Mouse (Mus musculus) right cerebral cortex, postnatal 25 days (tissue): Measurements from ENCODE around the gene Lrrtm3.
A peak's percentile ranks its signal among the peaks of the same experiment; 100 is the strongest.

Source experiments
- DNase-seq: peaks from one replicate; pipeline ENCODE4 v3.0.0; 2022

Lrrtm3 gene

GRCm38 (mm10) chr10:64089680-64090460, at the start of gene Lrrtm3:
Gene Lrrtm3 (minus strand): TSS chr10:64090277.
- peak; percentile 85 for DNase-seq

- no peak for DNase-seq
Measured at GRCm38 (mm10) chr10:64135481-64135880, 45.4 kb upstream of the Lrrtm3 start.

- DNase-seq, result no peak
Measured at GRCm38 (mm10) chr10:64133461-64133860, 43.4 kb upstream of the Lrrtm3 start.

- no peak for DNase-seq
Measured at GRCm38 (mm10) chr10:64130397-64131150, 40.5 kb upstream of the Lrrtm3 start.

GRCm38 (mm10) chr10:64118833-64119232, 28.8 kb upstream of the Lrrtm3 start:
- DNase-seq, result no peak

- no peak for DNase-seq
Measured at GRCm38 (mm10) chr10:64115246-64115645, 25.2 kb upstream of the Lrrtm3 start.

GRCm38 (mm10) chr10:64096532-64096931, 6.5 kb upstream of the Lrrtm3 start:
- DNase-seq, result no peak

- DNase-seq, result no peak
Measured at GRCm38 (mm10) chr10:64088774-64089460, 1.2 kb downstream of the Lrrtm3 start.

GRCm38 (mm10) chr10:64087936-64088773, 1.9 kb downstream of the Lrrtm3 start:
- DNase-seq, result peak; percentile 49

- no peak for DNase-seq
Measured at GRCm38 (mm10) chr10:64087521-64087920, 2.6 kb downstream of the Lrrtm3 start.

- peak; percentile 30 for DNase-seq
Measured at GRCm38 (mm10) chr10:64086567-64087391, 3.3 kb downstream of the Lrrtm3 start.

- DNase-seq, result peak; percentile 39
Measured at GRCm38 (mm10) chr10:64086183-64086566, 3.9 kb downstream of the Lrrtm3 start.

GRCm38 (mm10) chr10:64084465-64084864, 5.6 kb downstream of the Lrrtm3 start:
- no peak for DNase-seq

- DNase-seq, result peak; percentile 32
Measured at GRCm38 (mm10) chr10:64083813-64084212, 6.3 kb downstream of the Lrrtm3 start.

GRCm38 (mm10) chr10:64082345-64082744, 7.7 kb downstream of the Lrrtm3 start:
- DNase-seq, result no peak

- peak; percentile 27 for DNase-seq
Measured at GRCm38 (mm10) chr10:64076410-64077052, 13.5 kb downstream of the Lrrtm3 start.

- DNase-seq, result peak; percentile 78
Measured at GRCm38 (mm10) chr10:64075944-64076343, 14.1 kb downstream of the Lrrtm3 start.

GRCm38 (mm10) chr10:64063704-64064103, 26.4 kb downstream of the Lrrtm3 start:
- DNase-seq, result no peak

- DNase-seq, result no peak
Measured at GRCm38 (mm10) chr10:64049946-64050345, 40.1 kb downstream of the Lrrtm3 start.

GRCm38 (mm10) chr10:64049151-64049550, 40.9 kb downstream of the Lrrtm3 start:
- no peak for DNase-seq

GRCm38 (mm10) chr10:64041892-64042291, 48.2 kb downstream of the Lrrtm3 start:
- no peak for DNase-seq
